Mouse (Mus musculus) embryonic facial prominence, embryonic 13.5 days (tissue): ENCODE measurements around the gene Dnajc27. TPM values are rescaled to one million over a fixed set of nuclear protein-coding genes. Genes with fewer than 3 reads are reported as not detected.

Experiments used
- ATAC-seq: fragments of 200-750 bp; cut with Nextera tagmentation; 2 replicates; pipeline ENCODE4 v1.8.0; 2017; ENCODE audit warnings: low read depth; ENCODE audit not compliant: insufficient number of reproducible peaks, insufficient read depth, low FRiP score, low TSS enrichment
- H3K27ac ChIP-seq: fragments of 300-500 bp; sonication (generic); 2 replicates; pipeline ENCODE4 v1.5.1; 2015; ENCODE audit warnings: moderate library complexity, mild to moderate bottlenecking, inconsistent platforms
- H3K27me3 ChIP-seq: fragments of 300-500 bp; sonication (generic); 2 replicates; pipeline ENCODE4 v1.6.1; 2015; ENCODE audit warnings: mild to moderate bottlenecking, inconsistent platforms
- H3K36me3 ChIP-seq: fragments of 300-500 bp; sonication (generic); 2 replicates; pipeline ENCODE4 v1.6.1; 2015; ENCODE audit warnings: mild to moderate bottlenecking, inconsistent platforms
- H3K4me1 ChIP-seq: fragments of 300-500 bp; sonication (generic); 2 replicates; pipeline ENCODE4 v1.6.1; 2015; ENCODE audit warnings: inconsistent platforms
- H3K4me2 ChIP-seq: fragments of 300-500 bp; sonication (generic); 2 replicates; pipeline ENCODE4 v1.6.1; 2015; ENCODE audit warnings: moderate library complexity, mild to moderate bottlenecking, inconsistent platforms
- H3K4me3 ChIP-seq: fragments of 300-500 bp; sonication (generic); 2 replicates; pipeline ENCODE4 v1.5.1; 2015; ENCODE audit warnings: mild to moderate bottlenecking, inconsistent platforms
- H3K9ac ChIP-seq: fragments of 300-500 bp; sonication (generic); 2 replicates; pipeline ENCODE4 v1.6.1; 2015; ENCODE audit warnings: mild to moderate bottlenecking, inconsistent platforms
- H3K9me3 ChIP-seq: fragments of 300-500 bp; sonication (generic); 2 replicates; pipeline ENCODE4 v1.6.1; 2016; ENCODE audit warnings: inconsistent platforms
- WGBS: fragments of 180-500 bp; shearing (Covaris S2); methylation state at CpG from one replicate; pipeline ENCODE4 v1.1.7; 2015; ENCODE audit warnings: mixed read lengths; 5-methylcytosine and 5-hydroxymethylcytosine counted together
- polyA plus RNA-seq: library from polyadenylated mRNA; unstranded; fragments of >200 nt; fragmentation: Nextera tagmentation; extraction: Ambion mirVana; gene quantifications from 2 replicates; pipeline ENCODE4 v1.2.1, GENCODE M21; 2015

Dnajc27 gene
- 8.8 and 10.6 TPM in 2 replicates for polyA plus RNA-seq

GRCm38 (mm10) chr12:4082132-4083001 lies at the start of gene Dnajc27:
Gene Dnajc27 (plus strand): TSS chr12:4082583.
- Histone ChIP-seq H3K4me2 (peak within 1 kb of the TSS; percentile 67), H3K4me1 (peaks cover 11% of the 10 kb centered on the region; the same call in 1 of the 2 replicates), H3K27me3 (no peaks in the 10 kb centered on the region), H3K9me3 (no peaks in the 10 kb centered on the region), H3K9ac (peak within 1 kb of the TSS; percentile 77), H3K36me3 (peaks cover 15% of the 10 kb centered on the region), H3K4me3 (peak within 1 kb of the TSS; percentile 59), H3K27ac (peak within 1 kb of the TSS; percentile 97)
- peak; percentile 95 for ATAC-seq
- WGBS: 5% methylated on average over 59 of the region's 59 CpGs

DNA sequence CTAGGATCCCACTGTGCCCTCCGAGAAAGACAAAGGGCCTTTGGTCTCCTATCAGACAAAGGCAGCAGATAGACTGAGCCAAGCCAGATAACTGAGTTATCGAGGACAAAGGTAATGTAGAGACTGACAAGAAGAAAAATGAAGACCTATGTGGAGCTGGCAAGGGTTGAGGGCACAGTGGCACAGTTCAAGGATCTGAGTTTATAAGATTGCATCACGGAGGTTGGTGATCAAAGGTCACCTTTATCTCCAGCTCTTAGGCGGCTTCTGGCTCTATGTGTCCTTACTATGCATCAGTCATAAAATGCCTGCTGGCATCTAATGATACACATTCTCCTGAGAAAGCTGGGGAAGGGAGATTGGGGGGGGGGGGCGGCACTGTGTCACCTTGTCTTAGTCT lies 46.2 kb upstream of the Dnajc27 start:
- Histone ChIP-seq H3K27me3 (peaks cover 22% of the 10 kb centered on the region), H3K36me3 (no peaks in the 10 kb centered on the region), H3K4me3 (no peak overlapping the region), H3K9me3 (no peaks in the 10 kb centered on the region), H3K27ac (no peak overlapping the region), H3K4me1 (peaks cover 18% of the 10 kb centered on the region), H3K4me2 (no peak overlapping the region), H3K9ac (no peak overlapping the region)
- ATAC-seq: no peak
- WGBS: 94% methylated on average over 5 of the region's 5 CpGs

- H3K27me3 ChIP-seq: peaks cover 32% of the 10 kb centered on the region
- no peaks in the 10 kb centered on the region for H3K36me3 ChIP-seq
- ATAC-seq: no peak
- H3K4me1 ChIP-seq: peaks cover 18% of the 10 kb centered on the region
- WGBS: 17% methylated on average over 5 of the region's 5 CpGs
- H3K27ac ChIP-seq: no peak overlapping the region
- peak overlapping the region; percentile 81; the same call in 1 of the 2 replicates for H3K9ac ChIP-seq
- peak overlapping the region; percentile 72 for H3K4me3 ChIP-seq
- H3K4me2 ChIP-seq: peak overlapping the region; percentile 94
- H3K9me3 ChIP-seq: no peaks in the 10 kb centered on the region
These were observed 44.9 kb upstream of the Dnajc27 start for GRCm38 (mm10) chr12:4037511-4037910.

DNA sequence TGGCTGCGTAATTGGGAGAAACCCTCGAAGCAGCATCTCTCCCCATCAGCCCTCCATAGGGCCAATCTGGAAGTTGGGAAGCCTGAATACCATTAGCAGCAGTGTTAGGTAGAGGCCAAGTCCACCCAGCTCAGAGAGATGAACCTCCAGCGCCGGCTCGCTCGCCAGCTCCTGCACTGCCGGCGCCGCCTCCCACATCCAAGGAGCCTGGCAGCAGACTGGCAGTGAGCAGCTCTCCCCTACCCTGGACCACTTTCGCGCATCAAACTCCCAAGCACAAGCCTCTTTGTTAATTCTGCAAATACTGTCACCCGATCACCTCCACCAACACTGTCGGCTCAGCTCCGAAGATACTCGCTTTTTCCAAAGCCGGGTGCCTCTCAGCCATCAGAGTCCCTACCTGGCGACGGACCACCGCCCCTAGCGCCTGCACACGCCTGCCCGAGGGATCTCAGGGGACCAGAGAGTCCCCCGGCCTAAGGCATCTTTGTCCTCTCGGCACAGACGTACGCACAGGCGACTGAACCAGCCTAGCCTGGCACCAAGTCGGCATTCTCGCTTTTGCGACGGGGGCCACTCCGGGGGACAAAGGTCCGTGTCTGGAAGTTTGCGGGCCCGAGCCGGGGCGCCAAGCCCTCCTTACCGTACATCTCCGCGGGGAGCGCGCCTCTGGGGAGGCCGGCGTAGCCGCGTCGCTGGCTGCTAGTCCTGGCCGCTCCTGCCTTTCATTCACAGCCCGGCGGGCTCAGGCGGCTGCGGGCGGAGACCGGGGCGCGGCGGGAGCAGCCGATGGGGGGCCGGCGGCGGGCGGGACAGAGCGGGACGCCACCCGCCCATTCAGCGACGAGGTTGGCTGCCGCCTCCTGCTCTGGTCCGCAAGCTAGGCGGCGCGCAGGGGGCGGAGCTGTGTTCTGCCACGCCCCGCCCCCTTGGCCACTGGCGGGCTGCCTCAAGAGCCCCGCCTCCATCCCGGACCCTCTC lies 44.0 kb upstream of the Dnajc27 start, which contains the start of gene Efr3b:
TSS of gene Efr3b (minus strand) at position 855 of the 981 bp plus-strand sequence.
- H3K36me3 ChIP-seq: no peaks in the 10 kb centered on the region
- no peak within 1 kb of the TSS; the same call in 1 of the 2 replicates for H3K27ac ChIP-seq
- peak; percentile 90 for ATAC-seq
- H3K4me2 ChIP-seq: peak within 1 kb of the TSS; percentile 94
- no peaks in the 10 kb centered on the region for H3K9me3 ChIP-seq
- under 1% methylated on average over 65 of the region's 78 CpGs for WGBS
- H3K4me1 ChIP-seq: peaks cover 18% of the 10 kb centered on the region
- peaks cover 32% of the 10 kb centered on the region for H3K27me3 ChIP-seq
- H3K9ac ChIP-seq: peak within 1 kb of the TSS; percentile 81
- peak within 1 kb of the TSS; percentile 72 for H3K4me3 ChIP-seq

DNA sequence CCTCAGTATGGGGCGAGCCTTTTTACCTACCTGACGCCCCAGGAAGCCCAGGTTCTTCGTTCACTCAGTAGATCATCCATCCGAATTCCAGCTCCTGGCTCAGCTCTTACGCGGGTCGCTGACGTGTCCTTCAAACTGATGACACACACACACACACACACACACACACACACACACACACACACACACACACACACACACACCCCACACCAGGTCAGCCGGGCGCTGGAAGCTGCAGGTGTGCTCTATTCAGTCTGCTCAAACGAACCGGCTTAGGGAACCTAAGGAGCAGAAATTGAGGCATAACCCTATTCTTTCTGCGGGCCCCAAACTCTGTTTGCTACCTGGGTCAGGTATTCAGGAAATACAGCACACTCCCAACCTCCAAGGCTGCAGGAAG lies 43.3 kb upstream of the Dnajc27 start:
- Histone ChIP-seq H3K4me3 (peak overlapping the region; percentile 72), H3K36me3 (no peaks in the 10 kb centered on the region), H3K4me2 (peak overlapping the region; percentile 94), H3K27ac (no peak overlapping the region), H3K9ac (peak overlapping the region; percentile 81), H3K4me1 (peaks cover 18% of the 10 kb centered on the region), H3K27me3 (peaks cover 32% of the 10 kb centered on the region), H3K9me3 (no peaks in the 10 kb centered on the region)
- ATAC-seq: no peak
- WGBS: 2% methylated on average over 12 of the region's 13 CpGs

DNA sequence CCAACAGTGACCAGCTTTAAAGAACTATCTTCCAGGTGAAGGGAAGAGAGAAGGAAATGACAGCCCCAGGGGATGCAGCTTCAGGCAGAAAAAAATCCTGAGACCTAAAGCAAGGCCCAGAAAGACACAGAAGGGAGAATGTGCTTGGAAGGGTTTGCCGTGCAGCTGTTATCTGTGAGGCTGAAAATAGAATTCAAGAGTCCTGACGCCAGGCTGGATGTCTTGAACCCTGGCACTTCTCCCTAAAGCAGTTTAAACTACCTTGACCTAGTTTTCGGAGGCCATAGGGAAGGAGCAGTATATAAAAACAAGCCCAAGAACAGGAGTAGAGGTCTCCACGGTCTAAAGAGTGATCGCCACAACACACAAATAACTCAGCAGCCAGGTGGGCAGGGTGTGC lies 40.0 kb upstream of the Dnajc27 start:
- H3K27ac ChIP-seq: no peak overlapping the region
- H3K4me2 ChIP-seq: no peak overlapping the region
- H3K36me3 ChIP-seq: no peaks in the 10 kb centered on the region
- H3K4me3 ChIP-seq: no peak overlapping the region
- peaks cover 10% of the 10 kb centered on the region for H3K4me1 ChIP-seq
- peaks cover 23% of the 10 kb centered on the region for H3K27me3 ChIP-seq
- no peaks in the 10 kb centered on the region for H3K9me3 ChIP-seq
- 65% methylated on average over 5 of the region's 5 CpGs for WGBS
- no peak overlapping the region for H3K9ac ChIP-seq
- ATAC-seq: no peak

GRCm38 (mm10) chr12:4045992-4046391 lies 36.4 kb upstream of the Dnajc27 start:
- H3K4me1 ChIP-seq: no peaks in the 10 kb centered on the region
- H3K9me3 ChIP-seq: no peaks in the 10 kb centered on the region
- H3K27me3 ChIP-seq: peaks cover 12% of the 10 kb centered on the region; the same call in 1 of the 2 replicates
- WGBS: 78% methylated on average over 1 of the region's 1 CpGs
- no peak overlapping the region for H3K4me3 ChIP-seq
- no peak overlapping the region for H3K9ac ChIP-seq
- no peak for ATAC-seq
- H3K27ac ChIP-seq: no peak overlapping the region
- no peaks in the 10 kb centered on the region for H3K36me3 ChIP-seq
- no peak overlapping the region for H3K4me2 ChIP-seq

- H3K9me3 ChIP-seq: no peaks in the 10 kb centered on the region
- H3K36me3 ChIP-seq: no peaks in the 10 kb centered on the region
- no peak overlapping the region for H3K4me2 ChIP-seq
- no peaks in the 10 kb centered on the region for H3K4me1 ChIP-seq
- WGBS: 58% methylated on average over 6 of the region's 6 CpGs
- H3K4me3 ChIP-seq: no peak overlapping the region
- H3K27me3 ChIP-seq: no peaks in the 10 kb centered on the region
- H3K27ac ChIP-seq: no peak overlapping the region
- no peak for ATAC-seq
- H3K9ac ChIP-seq: no peak overlapping the region
These were observed 34.4 kb upstream of the Dnajc27 start for GRCm38 (mm10) chr12:4048031-4048430.

DNA sequence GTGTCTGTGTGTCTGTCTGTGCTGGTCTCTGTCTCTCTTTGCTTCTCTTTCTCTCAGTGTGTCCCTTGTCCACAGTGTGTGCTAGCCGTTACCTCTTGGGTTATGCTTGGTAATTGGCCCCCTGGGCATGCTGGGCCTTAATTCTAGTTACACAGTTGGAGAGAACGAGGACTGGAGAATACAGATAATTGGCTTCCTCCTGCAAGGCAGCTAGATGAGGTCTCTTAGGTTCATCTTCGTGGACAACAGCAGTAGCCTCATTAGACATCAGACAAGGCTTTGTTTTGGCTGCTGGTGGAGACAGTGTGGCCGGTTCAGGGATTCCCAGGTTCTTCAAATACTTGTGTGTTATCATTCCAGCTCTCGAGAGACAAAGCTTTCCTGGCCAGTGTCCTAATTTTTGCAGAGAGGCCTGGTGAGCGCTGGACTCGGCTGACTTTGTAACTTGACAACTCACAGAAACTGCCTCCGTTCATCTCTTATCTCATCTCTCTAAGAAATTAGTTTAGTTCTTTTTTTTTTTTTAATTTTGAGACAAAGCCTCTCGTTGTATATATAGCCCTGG lies 31.4 kb upstream of the Dnajc27 start:
- H3K27me3 ChIP-seq: no peaks in the 10 kb centered on the region
- no peak overlapping the region for H3K4me2 ChIP-seq
- no peaks in the 10 kb centered on the region for H3K4me1 ChIP-seq
- no peak overlapping the region for H3K9ac ChIP-seq
- 52% methylated on average over 9 of the region's 9 CpGs for WGBS
- no peaks in the 10 kb centered on the region for H3K36me3 ChIP-seq
- H3K27ac ChIP-seq: no peak overlapping the region
- H3K4me3 ChIP-seq: no peak overlapping the region
- no peaks in the 10 kb centered on the region for H3K9me3 ChIP-seq
- no peak for ATAC-seq

GRCm38 (mm10) chr12:4053643-4054042 lies 28.7 kb upstream of the Dnajc27 start:
- Histone ChIP-seq H3K9me3 (no peaks in the 10 kb centered on the region), H3K27me3 (no peaks in the 10 kb centered on the region), H3K9ac (no peak overlapping the region), H3K4me3 (no peak overlapping the region), H3K4me2 (no peak overlapping the region), H3K36me3 (no peaks in the 10 kb centered on the region), H3K4me1 (no peaks in the 10 kb centered on the region), H3K27ac (no peak overlapping the region)
- WGBS: 70% methylated on average over 3 of the region's 3 CpGs
- no peak for ATAC-seq

DNA sequence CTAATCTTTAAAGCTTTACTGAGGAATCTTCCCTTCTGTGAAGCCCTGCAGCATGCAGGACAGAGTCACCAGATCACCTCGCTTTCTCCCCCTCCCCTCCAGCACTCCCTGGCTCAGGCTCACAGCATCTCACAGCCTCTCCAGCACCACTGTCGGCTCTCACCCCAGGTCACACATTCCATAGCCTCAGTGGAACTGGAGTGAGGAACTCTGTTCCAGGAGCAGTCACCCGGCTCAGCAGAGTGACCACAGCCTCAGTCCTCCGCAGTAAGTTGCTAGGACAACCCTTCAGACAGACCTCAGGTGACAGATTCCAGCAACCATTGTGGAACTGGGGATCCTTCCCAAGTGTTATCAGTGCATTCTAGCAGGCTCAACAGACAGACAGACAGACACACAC lies 27.5 kb upstream of the Dnajc27 start:
- no peak overlapping the region for H3K9ac ChIP-seq
- WGBS: 32% methylated on average over 4 of the region's 4 CpGs
- no peak overlapping the region for H3K4me3 ChIP-seq
- H3K4me2 ChIP-seq: no peak overlapping the region
- H3K36me3 ChIP-seq: no peaks in the 10 kb centered on the region
- no peak overlapping the region for H3K27ac ChIP-seq
- no peak for ATAC-seq
- H3K9me3 ChIP-seq: no peaks in the 10 kb centered on the region
- no peaks in the 10 kb centered on the region for H3K4me1 ChIP-seq
- no peaks in the 10 kb centered on the region for H3K27me3 ChIP-seq
